Mouse (Mus musculus) NIH3T3 (cell line): ENCODE measurements around the gene Cngb1.
A peak's percentile ranks its signal among the peaks of the same experiment; 100 is the strongest.

Experiments used
- DNase-seq: peaks from one replicate; pipeline ENCODE4 v3.0.0-alpha.2; 2012; ENCODE audit warnings: low read depth

Cngb1 gene

DNA sequence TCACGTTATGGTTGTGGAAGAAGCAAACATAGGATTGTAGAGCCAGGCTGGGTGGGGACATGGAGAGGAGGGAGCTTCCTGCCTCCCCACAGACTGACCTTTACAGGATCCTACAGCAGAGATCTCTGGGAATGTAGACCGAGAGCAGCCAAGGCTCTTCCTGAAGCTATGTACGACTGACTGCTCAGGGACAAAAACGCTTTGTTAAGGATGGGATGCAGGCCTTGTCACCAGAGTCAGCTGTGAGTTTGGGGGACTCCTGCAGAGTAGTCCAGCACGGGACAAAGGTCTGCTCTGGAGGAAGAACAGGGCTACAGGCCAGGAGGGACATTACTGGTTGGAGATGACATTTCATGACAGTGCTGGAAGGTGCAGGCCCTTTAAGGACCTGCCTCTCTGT is 18.3 kb upstream of the Cngb1 start:
- DNase-seq = no peak

GRCm38 (mm10) chr8:95323201-95323600 is 16.8 kb upstream of the Cngb1 start:
- DNase-seq = no peak

GRCm38 (mm10) chr8:95320224-95321139 is 14.1 kb upstream of the Cngb1 start:
- DNase-seq = no peak

GRCm38 (mm10) chr8:95315350-95315749 is 9.0 kb upstream of the Cngb1 start:
- no peak for DNase-seq

- DNase-seq = no peak
Measured at GRCm38 (mm10) chr8:95314707-95315106, 8.3 kb upstream of the Cngb1 start.

GRCm38 (mm10) chr8:95313857-95314256 is 7.5 kb upstream of the Cngb1 start:
- no peak for DNase-seq

DNA sequence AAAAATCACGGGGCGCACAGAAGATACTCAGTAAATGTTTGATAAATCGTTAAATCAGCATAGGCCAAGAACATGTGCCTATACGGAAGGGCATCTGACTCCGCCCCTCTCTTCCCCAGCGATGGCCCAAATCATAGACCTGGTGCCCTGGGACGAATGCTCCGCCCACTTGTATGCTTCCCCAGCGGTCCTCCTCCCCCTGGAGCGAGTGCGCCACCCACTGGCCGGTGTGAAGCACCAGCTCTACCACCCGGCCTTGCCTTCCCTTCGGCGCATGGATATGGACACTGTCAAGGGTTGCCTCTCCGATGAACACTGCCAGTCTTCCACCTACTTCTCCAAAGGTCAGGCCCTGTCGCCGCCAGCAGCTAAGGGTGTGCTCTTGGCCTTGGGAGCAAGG is 6.5 kb upstream of the Cngb1 start:
- DNase-seq = peak; percentile 22

- DNase-seq = no peak
Measured at GRCm38 (mm10) chr8:95310342-95310970, 4.1 kb upstream of the Cngb1 start, which contains the start of gene Tepp. Gene Tepp, plus strand, starts transcription at chr8:95310566.

DNA sequence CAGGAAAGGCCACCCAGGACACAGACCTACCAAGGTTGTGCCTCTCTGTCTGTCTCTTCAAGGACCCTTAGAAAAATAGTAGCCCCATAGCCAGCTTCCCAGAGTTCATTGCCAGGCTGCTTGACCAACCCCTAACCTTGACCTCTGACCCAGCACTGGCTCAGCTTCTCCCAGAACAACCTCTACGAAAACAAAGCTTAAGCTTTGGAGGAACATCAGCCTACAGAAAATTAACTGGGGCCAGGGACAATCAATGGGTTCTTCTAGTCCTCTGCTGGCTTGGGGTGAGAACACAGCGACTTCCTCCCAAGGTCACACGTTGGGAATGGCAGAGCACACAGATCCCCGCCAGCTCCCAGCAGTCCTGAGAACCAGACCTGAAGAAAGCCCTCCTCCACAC is 859 bp downstream of the Cngb1 start:
- DNase-seq = no peak

- peak; percentile 75 for DNase-seq
Measured at GRCm38 (mm10) chr8:95302410-95302809, 4.0 kb downstream of the Cngb1 start.

DNA sequence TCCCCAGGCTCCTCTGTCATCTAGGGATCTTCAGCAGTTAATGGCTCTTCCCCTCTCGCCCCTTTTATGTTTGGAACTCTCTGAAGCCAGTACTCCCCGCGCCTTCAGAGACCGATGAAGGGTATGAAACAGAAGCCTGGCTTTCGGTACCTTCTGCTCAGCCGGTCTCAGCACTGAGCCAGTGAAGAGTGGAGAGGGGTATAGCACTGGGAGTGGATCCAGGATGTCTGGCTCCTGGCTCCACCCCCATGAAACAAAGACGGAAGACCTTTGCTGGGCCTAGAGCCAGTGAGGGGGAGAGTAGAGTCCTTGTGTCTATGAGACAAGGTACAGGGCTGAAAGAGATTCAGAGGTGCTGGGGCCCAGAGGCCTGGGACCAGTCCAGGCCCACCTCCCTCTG is 12.5 kb downstream of the Cngb1 start:
- no peak for DNase-seq

GRCm38 (mm10) chr8:95293172-95293571 is 13.2 kb downstream of the Cngb1 start:
- peak; percentile 11 for DNase-seq

DNA sequence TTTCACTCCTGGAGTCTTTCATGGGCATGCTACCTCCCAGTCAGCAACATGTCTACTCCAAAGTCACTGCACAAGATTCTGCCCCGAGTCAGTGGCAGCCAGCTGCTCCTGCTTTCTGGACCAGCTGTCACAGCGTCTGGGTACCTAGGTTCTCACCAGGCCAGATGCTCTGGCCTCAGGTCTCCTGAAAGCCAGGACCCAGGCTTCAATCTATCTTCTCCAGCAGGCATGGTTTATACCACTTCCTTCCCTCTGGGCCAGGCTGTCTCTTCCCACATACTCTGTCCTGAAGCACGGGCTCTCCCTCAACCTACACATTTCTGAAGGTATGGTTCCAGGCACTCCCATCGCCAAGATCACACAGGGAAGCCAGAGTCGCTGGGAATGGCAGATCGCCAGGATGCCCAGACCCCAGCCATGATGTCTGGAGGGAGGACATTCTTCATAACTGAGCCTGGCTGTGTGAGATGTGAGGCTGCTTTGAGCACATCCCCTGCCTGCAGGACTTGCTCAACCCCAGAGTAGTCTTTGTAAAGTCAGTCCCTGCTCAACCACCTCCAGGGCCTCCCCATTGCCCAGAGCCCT is 17.2 kb downstream of the Cngb1 start:
- DNase-seq = no peak

GRCm38 (mm10) chr8:95281493-95281892 is 24.9 kb downstream of the Cngb1 start:
- DNase-seq = no peak

DNA sequence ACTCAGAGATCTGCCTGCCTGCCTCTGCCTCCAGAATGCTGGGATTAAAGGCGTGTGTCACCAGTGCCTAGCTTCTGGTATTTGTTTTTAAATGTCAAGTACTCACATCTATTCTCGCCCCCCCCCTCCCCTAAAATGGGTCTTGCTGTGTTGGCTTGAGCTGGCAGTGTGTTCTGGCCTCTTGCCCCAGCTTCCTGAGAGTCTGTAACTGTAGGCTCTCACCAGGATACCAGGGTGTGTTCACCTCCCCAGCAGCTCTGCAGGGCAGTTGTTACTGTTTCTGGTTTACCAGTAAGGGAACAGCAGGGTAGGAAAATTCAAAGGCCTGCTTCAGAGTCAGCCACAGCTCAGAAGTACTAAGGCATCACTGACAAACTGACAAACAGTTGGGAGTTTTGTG is 33.5 kb downstream of the Cngb1 start:
- peak; percentile 51 for DNase-seq

DNA sequence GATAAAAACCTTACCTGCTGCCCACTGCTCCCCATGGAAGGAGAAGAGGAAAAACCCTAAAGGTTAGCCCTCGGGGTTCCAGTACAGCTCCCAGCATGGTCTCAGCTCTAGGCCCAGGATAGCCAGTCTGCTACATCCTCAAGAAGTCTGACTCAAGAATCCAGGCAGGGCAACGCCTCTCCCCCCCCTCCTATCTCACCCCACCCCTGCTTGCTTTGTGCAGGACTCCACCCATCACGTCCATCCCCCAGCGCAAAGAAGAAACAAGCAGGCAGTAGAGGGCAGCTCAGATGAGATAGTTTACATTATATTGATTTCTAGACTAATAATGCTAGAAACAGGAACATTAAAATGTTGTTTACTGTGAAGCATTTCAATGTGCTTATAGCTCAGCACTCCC is 34.5 kb downstream of the Cngb1 start:
- DNase-seq = peak; percentile 38

GRCm38 (mm10) chr8:95270501-95270900 is 35.9 kb downstream of the Cngb1 start:
- no peak for DNase-seq

DNA sequence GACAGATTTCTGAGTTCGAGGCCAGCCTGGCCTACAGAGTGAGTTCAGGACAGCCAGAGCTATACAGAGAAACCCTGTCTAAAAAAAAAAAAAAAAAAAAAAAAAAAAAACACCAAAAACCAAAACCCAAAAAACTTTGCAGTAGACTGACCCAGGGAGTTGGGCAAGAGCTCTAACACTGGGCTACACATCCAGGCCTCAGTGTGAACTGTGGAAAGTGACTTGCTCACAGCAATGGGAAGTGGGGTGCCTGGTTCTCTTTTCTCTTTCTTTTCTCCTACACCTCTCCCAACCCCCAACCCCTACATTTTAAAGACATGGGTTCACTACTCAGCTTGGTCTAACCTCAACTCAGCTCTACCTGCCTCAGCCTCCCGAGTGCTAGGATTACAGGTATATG is 44.2 kb downstream of the Cngb1 start:
- DNase-seq = no peak

- DNase-seq = no peak
Measured at GRCm38 (mm10) chr8:95255611-95256010, 50.8 kb downstream of the Cngb1 start.

DNA sequence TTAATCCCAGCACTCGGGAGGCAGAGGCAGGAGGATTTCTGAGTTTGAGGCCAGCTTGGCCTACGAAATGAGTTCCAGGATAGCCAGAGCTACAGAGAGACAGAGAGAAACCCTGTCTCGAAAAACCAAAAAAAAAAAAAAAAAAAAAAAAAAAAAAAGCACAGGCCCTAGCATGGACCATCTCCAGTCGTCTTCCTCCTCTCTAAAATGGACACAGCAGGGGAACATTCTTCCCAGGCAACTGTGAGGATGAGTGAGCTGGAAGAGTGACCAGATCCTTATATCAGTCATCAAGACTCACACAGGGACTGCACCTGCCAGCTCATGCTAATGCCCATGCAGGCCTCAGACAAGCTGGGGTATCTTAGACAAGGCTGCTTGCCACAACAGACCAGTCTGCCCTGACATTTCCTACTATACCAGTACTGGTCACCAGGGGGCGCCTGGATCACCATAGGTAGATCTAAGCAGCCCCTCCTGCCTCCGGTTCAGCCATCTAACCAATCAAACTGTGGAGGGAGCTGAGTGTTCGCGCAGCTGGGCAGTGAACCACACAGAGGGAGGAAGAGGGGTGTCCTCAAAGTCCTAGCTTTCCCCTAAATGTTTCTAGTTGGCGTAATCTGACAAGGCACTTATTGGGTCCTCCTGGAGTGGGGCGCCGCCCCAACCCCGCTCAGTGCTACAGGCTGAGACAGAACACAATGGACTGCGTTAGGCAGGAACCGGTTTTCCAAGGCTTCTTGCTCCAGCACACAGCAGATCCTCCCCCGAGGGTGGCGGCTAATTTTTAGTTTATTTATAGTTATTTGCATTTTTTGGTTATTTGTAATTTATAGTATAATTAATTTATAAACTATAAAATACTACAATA is 51.6 kb downstream of the Cngb1 start:
- peak; percentile 96 for DNase-seq

DNA sequence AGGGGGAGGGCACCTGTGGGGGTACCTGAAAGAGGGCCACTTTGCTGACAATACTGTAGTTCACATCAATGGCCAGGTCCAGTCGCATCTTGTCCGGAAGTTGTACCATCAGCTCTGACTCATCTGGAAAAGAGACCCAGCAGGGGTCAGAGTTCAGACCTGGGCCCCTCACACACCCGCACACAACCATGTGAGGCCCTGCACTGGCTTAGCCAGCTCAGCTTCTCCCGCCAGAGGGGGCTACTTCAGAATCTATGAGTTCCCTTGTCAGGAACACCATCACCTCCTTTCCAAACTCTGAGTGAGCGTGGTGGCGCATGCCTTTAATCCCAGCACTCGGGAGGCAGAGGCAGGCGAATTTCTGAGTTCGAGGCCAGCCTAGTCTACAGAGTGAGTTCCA is 54.3 kb downstream of the Cngb1 start:
- no peak for DNase-seq

- peak; percentile 12 for DNase-seq
Measured at GRCm38 (mm10) chr8:95249847-95250246, 56.5 kb downstream of the Cngb1 start.
